Mouse (Mus musculus) adrenal gland, postnatal 14 days (tissue): ENCODE measurements around the gene Prokr1. TPM values are rescaled to one million over a fixed set of nuclear protein-coding genes. Genes with fewer than 3 reads are reported as not detected.
"Not testable (repeated sequence)": the region's sequence is repeated elsewhere in the genome, so short reads cannot be mapped to it uniquely, and the experiment has no call there.

Source experiments
- DNase-seq: peaks from one replicate; pipeline ENCODE4 v3.0.0; 2021; ENCODE audit warnings: mixed read lengths
- long read RNA-seq, 2 experiments: library from polyadenylated mRNA; stranded (forward); transcript quantifications; one replicate each; pipeline ENCODE4 v2.0.0; 2021
- total RNA-seq: library from RNA; stranded (reverse); gene quantifications from 2 replicates; pipeline ENCODE4 v1.2.3, GENCODE M21; 2021

Prokr1 gene
- 0.71 and 0.93 TPM in 2 replicates for total RNA-seq
- long read RNA-seq, experiment 1: 0 reads
- long read RNA-seq, experiment 2: 0 reads

- DNase-seq: peak; percentile 67
Observed at GRCm38 (mm10) chr6:87590394-87591281, at the start of gene Prokr1. TSS of gene Prokr1 (minus strand) at chr6:87590743.

GRCm38 (mm10) chr6:87638134-87638660 is 47.7 kb upstream of the Prokr1 start:
- no peak for DNase-seq

- DNase-seq: no peak
Observed at GRCm38 (mm10) chr6:87632176-87632575, 41.6 kb upstream of the Prokr1 start.

GRCm38 (mm10) chr6:87628936-87629335 is 38.4 kb upstream of the Prokr1 start:
- DNase-seq: not testable (repeated sequence)

GRCm38 (mm10) chr6:87623151-87623550 is 32.6 kb upstream of the Prokr1 start:
- DNase-seq: no peak

GRCm38 (mm10) chr6:87621281-87621680 is 30.7 kb upstream of the Prokr1 start:
- peak; percentile 74 for DNase-seq

DNA sequence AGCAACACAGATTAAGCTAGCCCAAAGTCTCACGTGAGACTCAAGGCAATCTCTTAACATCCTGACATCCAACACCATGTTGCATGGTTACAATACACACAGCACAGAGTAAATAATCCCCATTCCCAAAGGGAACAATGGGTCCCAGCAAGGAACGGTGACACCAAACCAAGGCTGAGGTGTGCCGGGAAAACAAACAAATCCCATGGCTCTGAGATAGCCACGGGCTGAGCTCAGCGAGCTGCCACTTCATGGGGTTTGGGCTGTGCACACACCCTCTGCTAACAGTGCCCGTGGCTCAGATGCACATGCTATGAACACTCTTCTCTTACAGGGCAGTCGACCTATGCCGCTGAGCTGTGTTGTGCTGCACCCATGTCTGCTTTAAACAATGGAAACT is 27.5 kb upstream of the Prokr1 start:
- DNase-seq: no peak

- no peak for DNase-seq
Observed at GRCm38 (mm10) chr6:87615696-87616083, 25.1 kb upstream of the Prokr1 start.

DNA sequence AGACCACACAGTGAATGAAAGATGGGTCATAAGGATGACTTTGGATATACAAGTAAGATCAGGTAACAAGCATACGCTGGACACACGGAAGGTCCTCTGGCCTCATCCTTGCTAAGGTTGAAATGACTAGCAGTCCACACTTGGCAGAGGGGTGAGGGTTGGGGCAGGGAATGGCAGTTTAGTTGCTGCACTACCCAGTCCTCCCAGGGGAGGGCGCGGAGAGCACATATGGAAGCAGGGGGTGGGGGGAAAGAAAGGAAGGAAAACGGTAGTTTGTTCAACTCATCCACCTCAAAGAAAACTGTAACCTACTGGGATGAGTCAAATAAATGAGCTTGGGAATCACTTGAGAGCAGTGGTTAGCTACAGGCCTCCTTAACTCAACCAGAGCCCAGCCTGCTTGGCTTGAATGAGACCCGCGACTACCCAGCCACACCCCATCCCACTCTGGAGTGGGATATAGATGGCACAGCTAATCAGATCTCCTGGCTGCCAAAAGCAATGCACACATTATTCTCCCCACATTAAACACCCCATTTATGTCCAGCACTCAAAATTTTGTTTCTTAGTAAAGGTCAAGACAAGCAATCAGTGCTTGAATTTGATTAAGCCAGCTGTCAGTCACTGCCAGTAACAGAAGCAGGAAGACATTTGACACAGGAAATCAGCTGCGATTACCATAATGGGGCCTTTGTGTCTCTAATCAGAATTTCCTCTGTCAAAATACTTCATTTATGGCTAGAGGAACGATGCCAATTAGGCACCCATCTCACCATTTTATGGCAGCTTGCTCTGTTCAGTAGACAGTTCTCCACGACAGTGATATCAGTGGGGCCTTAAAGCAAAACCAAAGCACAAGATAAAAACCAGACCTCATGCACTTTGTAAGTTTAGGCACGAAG is 24.5 kb upstream of the Prokr1 start:
- DNase-seq: peak; percentile 79

DNA sequence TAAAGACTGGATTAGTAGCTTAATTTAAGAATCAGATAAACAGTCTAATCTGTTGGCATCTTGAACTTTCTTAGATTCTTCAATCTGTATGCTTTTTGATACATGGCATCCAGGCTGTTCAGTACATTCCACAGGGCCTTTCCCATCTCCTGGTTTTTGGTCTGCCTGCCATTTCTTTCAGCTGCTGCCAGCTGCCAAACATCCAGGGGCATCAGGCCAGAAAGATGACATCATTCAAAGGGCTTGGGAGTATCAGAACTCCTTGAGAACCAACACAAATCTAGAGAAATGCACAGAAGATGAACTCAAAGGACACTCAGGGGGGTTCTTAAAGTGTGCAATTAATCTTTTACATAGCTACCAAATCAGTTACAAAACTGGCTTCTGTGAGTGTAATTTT is 9.3 kb upstream of the Prokr1 start:
- DNase-seq: peak; percentile 84

DNA sequence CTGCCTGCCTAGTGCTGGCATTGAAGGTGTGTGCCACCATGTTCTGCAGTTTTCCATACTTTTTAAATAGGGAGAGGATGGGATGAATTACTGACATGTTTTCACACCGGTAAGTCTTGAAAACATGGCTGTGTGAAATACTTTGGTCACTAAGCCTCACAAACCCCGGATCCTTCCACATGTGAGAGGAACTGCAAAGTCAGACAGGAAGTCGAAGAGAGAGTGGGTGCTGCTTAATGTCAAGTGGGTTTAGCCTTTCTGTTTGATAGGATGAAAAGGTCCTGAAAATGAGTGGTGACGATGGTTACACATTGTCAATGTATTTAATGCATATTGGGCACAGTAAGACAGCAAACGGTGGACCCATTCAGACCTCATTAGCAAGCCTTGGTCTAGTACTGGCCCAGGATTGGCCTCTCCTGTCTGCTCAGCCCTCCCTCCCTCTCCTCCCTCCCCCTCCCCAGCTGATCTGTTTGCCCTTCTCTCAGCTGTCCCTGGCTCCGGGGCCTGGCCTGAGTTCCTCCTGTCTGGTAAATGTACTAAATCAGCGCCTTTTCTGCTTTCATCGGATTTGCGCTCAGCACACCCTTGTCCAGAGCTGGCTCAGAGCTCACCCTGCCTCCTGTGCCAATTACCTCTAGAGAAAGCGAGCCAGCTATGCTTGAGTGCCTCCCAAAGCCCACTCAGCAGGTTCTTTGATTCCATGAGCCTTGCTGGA is 6.7 kb upstream of the Prokr1 start:
- no peak for DNase-seq

GRCm38 (mm10) chr6:87594188-87594587 is 3.6 kb upstream of the Prokr1 start:
- DNase-seq: no peak

DNA sequence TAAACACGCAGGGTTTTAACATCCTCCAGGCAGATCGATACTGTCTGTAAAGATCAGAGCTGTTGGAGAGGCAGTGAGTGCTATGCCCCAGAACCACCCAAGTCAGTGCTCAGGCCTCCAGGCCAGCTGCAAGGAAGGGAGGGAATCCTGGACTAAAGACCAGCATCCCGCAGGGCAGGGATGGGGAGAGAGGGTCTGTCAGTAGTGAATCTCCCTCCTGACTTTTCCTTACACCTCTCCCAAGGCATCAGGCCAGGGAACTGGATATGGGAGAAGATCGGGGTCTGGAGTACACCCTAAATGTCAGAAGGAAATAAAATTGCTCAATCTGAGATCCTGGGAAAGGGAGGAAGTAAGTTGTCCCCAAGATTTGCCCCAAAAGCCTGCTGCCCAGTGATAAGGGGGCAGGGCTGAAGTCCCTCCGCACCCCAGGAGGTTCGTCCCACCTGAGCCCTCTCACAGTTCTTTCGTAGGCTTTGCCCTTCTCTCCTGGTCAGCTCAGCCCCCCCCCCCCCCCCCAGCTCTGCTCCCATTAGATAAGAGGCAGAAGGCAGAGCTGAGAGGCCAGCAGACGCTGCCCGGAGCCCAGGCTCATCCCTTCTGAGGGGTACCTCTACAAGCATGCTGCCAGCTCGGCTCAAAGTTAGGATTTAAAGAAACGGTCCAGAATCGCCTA is 687 bp downstream of the Prokr1 start:
- DNase-seq: no peak

DNA sequence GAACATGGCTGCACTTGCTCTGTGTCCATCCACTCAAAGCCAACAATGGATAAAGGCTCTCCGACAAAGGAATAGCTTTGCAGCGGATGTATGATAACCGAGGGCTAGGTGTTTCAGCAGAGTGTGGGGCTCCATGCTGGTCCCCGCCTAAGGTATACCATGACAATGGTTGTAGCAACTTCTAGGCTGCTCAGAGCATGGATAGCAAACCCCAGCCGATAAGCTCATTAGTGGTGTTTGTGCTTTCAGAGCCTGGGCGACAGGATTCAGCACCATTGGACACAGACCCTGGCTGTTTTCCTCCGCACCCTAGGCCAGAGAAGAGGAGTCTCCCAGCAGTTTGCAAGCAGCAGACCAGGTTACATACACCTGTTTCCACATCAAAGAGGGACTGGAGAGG is 6.6 kb downstream of the Prokr1 start:
- DNase-seq: no peak

GRCm38 (mm10) chr6:87583183-87583611 is 7.3 kb downstream of the Prokr1 start:
- DNase-seq: no peak

DNA sequence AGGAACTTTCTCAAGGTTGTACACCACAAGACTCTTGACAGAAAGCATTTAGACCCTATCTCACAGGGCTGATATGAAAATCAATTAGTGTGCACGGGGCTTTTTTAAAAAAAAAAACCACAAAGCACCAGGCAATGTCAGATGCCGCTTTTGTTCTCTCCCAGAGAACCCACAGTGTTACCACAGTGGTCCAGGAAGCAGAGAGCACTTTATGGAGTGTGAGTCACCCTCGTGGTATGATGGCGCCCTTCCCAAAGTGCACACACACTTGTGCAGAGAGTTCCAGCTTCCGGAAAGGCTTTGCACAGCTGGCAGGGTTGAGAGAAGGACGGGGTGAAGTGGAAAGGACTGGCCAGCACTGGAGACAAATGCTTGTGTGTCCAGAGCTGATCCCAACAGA is 8.1 kb downstream of the Prokr1 start:
- peak; percentile 32 for DNase-seq

GRCm38 (mm10) chr6:87581581-87581980 is 9.0 kb downstream of the Prokr1 start:
- DNase-seq: no peak

DNA sequence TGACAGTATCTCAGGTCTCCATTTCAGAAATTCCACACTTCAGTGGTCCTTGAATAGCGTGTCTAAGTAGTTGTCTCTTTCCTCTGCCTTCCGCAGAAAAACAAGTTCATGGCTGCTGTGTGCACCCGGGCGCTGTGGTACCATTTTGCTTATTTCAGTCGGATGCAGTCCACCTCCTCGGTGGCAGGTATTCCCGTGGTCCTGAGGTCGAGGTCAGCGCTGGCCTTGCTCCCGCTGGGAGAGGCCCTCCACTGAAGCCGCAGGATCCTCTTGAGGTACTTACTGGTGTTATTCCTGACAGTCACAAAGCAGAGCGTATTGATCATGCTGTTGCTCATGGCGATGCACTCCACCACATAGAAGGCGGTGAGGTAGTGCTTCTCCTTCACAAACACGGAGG is 9.5 kb downstream of the Prokr1 start:
- no peak for DNase-seq

DNA sequence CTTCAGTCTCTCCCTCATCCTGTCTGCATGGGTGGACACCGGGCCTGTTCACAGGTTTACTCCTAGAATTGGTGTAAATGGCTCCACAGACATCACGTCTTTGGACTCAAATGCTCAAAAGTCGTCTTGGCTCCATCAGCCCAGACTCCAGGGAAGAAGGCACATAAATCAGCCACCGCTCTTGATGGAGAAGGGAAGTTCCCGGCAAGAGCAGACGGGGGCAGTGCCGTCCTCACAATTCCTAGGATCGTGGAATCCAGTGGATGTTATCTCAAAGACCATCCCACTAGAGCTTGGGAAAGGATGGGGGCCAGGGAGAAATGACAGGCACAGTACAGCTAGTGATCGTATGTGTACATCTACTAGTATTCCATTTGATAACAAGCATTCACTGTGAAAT is 12.3 kb downstream of the Prokr1 start:
- peak; percentile 21 for DNase-seq

DNA sequence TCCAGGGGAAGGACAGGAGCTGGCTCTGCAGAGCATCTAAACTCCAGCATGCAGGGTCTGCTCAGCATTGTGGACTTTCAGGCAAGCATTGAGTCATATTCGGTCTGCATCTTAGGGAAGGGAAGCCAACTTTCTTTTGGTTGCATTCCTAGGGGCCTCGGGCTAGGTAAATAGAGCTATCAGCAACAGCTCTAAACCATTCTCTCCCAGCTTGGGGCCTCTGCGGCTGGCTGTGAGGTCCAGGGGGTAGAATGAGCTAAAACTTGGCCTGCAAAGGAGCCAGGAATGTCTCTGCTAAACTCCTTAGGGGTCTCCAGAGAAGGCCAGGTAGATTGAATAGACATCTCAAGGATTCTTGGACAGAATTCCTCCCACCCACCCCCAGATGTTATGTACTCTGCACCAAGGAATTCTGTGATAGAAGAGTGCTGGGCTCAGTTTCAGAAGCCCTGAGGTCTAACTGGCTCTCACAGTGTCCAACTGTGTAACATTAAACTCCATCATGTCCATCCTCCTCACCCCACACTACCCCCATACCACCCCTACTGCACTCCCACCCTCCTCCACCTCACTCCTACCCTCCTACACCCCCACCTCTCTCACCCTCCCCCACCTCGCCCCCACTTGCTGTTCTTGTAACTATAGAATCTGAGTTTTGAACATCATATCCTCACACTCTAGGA is 13.8 kb downstream of the Prokr1 start:
- no peak for DNase-seq

DNA sequence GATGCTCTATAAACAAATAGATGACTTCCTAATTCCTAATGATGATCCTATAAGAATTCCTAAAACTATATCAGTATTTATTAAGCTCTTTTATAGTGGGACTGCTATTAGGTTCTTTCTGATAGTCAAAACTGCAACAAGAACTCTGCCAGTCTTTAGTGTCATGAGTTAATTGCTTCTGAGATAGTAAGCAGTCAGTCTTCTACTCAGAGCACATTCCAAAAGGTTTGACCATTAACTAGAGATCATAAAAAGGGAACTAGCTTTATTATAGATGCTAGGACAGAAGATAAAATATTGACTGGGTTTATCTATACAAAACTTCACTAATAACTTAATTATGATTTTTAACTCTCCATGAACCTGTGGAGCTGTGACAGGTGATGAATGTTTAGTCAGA is 18.7 kb downstream of the Prokr1 start:
- DNase-seq: not testable (repeated sequence)
